Mouse (Mus musculus): Measurements from ENCODE around the gene Slc22a1.

Gene Slc22a1

DNA sequence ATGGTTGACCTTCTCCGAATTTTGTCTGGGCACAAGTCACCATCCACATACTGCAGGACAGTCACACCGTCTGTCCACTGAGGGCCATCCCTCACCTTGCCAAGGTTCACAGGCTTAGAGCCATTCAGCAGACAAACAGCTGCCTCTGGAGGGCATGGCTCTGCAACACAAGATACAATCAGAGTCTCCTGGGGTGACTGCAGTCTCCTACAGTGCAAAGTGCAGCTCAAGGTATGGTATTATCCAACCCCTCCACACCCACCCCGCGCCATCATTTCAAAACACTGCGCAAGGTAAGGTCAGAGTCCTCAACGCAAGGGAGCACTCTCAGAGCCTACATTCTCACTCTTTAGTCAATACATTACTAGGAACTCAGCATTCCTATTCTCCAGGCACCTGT is 24.7 kb upstream of the Slc22a1 start:
- Histone ChIP-seq H3K9me3 (ENCODE audit: low read length) (no peaks in the 10 kb centered on the region), H3K4me3 (replicated peaks; ENCODE audit: low read length) (no peak overlapping the region), H3K27me3 (ENCODE audit: insufficient read depth, low read length) (no peaks in the 10 kb centered on the region), H3K4me1 (replicated peaks; ENCODE audit: low read depth, low read length) (no peaks in the 10 kb centered on the region), H3K36me3 (ENCODE audit: insufficient read depth, low read length) (peaks cover 97% of the 10 kb centered on the region)
- TF ChIP-seq CTCF (conservative IDR thresholded peaks at IDR 0.05; ENCODE audit: low read length) (no peak), NANOG (IDR thresholded peaks at IDR 0.05; ENCODE audit: borderline replicate concordance, low read length) (no peak), POU5F1 (IDR thresholded peaks at IDR 0.05; ENCODE audit: borderline replicate concordance, low read length) (no peak)

DNA sequence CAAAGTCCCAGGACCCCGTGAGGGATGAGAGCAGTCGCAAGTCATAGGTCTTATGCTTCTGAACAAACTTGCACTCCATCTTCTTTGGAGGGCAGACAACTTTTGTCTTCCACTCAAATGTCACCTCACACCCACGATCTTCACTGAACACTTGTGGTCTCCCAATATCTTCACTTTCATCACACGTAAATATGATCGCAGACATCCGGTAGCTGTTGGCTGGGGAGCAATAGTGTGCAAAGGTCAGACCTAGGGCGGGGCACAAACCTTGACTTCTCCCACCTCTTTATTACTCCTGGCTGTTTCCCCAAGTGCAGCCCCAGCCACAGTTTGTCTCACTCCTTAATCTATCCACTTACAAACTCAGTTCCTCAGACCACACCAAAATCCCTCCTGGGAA is 16.3 kb upstream of the Slc22a1 start:
- TF ChIP-seq CTCF (conservative IDR thresholded peaks at IDR 0.05; ENCODE audit: low read length) (no peak), NANOG (IDR thresholded peaks at IDR 0.05; ENCODE audit: borderline replicate concordance, low read length) (no peak), POU5F1 (IDR thresholded peaks at IDR 0.05; ENCODE audit: borderline replicate concordance, low read length) (no peak)
- Histone ChIP-seq H3K4me1 (replicated peaks; ENCODE audit: low read depth, low read length) (peaks cover 13% of the 10 kb centered on the region), H3K4me3 (replicated peaks; ENCODE audit: low read length) (no peak overlapping the region), H3K9me3 (ENCODE audit: low read length) (no peaks in the 10 kb centered on the region), H3K27me3 (ENCODE audit: insufficient read depth, low read length) (no peaks in the 10 kb centered on the region), H3K36me3 (ENCODE audit: insufficient read depth, low read length) (peaks cover 96% of the 10 kb centered on the region)

DNA sequence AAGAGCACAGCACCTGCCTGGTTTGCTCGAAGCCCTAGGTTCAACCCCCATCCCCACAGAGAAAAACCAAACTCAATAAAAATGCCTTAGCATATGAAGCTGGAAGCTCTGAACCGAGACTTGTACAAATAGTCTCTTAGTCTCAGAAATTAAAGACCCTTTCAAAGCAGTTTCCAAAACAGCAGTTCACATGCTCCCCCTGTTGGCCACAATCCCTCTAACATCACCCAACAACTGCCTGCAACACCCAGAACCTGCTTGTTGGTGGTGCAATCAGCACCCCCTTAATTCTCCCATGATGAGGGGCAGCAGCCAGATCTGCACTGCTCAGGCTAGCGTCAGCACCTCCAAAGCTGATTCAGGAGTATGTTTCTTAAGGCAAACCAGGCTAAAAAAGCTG is 13.9 kb upstream of the Slc22a1 start:
- H3K4me1 ChIP-seq (replicated peaks; ENCODE audit: low read depth, low read length) = peaks cover 22% of the 10 kb centered on the region
- H3K4me3 ChIP-seq (replicated peaks; ENCODE audit: low read length) = no peak overlapping the region
- no peaks in the 10 kb centered on the region for H3K27me3 ChIP-seq (ENCODE audit: insufficient read depth, low read length)
- peaks cover 99% of the 10 kb centered on the region for H3K36me3 ChIP-seq (ENCODE audit: insufficient read depth, low read length)
- TF ChIP-seq POU5F1 (IDR thresholded peaks at IDR 0.05; ENCODE audit: borderline replicate concordance, low read length) (no peak), CTCF (conservative IDR thresholded peaks at IDR 0.05; ENCODE audit: low read length) (no peak; the same call in 1 of the 2 replicates), NANOG (IDR thresholded peaks at IDR 0.05; ENCODE audit: borderline replicate concordance, low read length) (no peak)
- H3K9me3 ChIP-seq (ENCODE audit: low read length) = no peaks in the 10 kb centered on the region

DNA sequence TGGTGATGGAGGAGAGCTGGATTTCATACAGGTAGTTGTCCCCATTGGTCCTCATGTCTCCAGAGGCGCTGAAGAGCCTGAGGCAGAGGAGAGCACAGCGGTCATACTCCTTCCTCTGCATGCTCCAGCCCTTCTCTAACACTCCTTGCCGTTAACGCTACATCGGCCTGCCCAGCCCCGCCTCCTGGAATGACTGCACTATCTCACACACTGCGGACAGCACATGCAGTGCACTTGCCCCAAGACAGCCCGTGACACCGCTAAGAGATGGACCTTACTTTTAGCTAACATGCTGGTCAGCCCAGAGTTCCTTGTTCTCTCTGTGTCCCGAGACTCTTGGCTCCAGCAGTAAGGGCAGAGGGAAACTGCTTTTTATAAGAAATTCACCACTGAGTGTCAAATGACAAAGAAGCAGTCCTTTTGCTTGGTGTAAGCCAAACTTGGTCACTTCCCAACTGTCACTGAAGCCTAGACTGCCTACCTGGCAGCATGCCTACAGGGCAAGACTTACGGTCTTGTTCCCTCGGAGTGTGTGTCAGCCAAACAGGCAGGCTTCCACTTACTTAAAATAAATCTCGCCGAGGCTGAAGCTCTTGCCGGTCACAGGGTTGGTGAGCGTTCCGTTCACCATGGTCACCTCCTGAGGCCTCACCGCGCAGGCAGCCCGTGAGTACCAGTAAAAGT is 12.9 kb upstream of the Slc22a1 start:
- H3K4me3 ChIP-seq (replicated peaks; ENCODE audit: low read length) = peak overlapping the region; percentile 65
- peaks cover 99% of the 10 kb centered on the region for H3K36me3 ChIP-seq (ENCODE audit: insufficient read depth, low read length)
- H3K4me1 ChIP-seq (replicated peaks; ENCODE audit: low read depth, low read length) = peaks cover 25% of the 10 kb centered on the region
- no peaks in the 10 kb centered on the region for H3K9me3 ChIP-seq (ENCODE audit: low read length)
- H3K27me3 ChIP-seq (ENCODE audit: insufficient read depth, low read length) = no peaks in the 10 kb centered on the region
- TF ChIP-seq POU5F1 (IDR thresholded peaks at IDR 0.05; ENCODE audit: borderline replicate concordance, low read length) = no peak
- no peak for TF ChIP-seq CTCF (conservative IDR thresholded peaks at IDR 0.05; ENCODE audit: low read length)
- TF ChIP-seq NANOG (IDR thresholded peaks at IDR 0.05; ENCODE audit: borderline replicate concordance, low read length) = no peak

DNA sequence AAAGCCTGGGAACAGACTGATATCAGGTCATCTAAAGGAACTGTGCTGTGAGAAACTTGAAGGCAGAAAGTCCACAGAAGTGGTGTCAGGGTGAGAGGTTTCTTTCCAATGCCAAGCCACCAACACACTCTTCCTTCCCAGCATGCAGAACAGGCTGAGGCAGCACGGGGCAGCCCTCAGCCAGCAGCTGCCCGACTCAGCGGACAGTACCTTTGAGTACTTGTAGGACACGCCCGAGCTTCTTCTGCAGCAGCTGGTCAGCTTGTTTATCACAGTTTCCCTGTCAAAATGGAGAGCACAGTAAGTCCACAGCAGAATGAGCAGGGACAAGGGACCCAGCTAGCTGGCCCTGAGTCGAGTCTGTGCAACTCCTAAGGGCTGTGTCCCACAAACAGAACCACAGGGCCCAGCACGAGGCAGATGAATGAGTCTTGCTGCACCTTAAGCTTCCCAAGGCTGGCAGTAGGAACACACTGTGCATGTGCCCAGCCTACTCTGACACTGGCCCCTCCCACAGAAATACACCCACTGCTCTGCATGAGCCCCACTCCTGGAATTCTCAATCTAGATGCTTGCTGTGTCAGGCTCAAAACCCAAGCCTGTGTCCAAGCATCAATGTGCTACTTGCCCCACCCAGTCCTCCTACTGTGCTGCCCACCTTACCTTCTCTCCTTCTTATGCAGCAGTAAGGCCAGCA is 9.4 kb upstream of the Slc22a1 start:
- H3K9me3 ChIP-seq (ENCODE audit: low read length) = peaks cover under 1% of the 10 kb centered on the region; the same call in 1 of the 2 replicates
- peaks cover 78% of the 10 kb centered on the region for H3K36me3 ChIP-seq (ENCODE audit: insufficient read depth, low read length)
- no peak overlapping the region for H3K4me3 ChIP-seq (replicated peaks; ENCODE audit: low read length)
- no peak for TF ChIP-seq NANOG (IDR thresholded peaks at IDR 0.05; ENCODE audit: borderline replicate concordance, low read length)
- no peak for TF ChIP-seq CTCF (conservative IDR thresholded peaks at IDR 0.05; ENCODE audit: low read length)
- TF ChIP-seq POU5F1 (IDR thresholded peaks at IDR 0.05; ENCODE audit: borderline replicate concordance, low read length) = no peak
- no peaks in the 10 kb centered on the region for H3K27me3 ChIP-seq (ENCODE audit: insufficient read depth, low read length)
- peaks cover 25% of the 10 kb centered on the region for H3K4me1 ChIP-seq (replicated peaks; ENCODE audit: low read depth, low read length)

DNA sequence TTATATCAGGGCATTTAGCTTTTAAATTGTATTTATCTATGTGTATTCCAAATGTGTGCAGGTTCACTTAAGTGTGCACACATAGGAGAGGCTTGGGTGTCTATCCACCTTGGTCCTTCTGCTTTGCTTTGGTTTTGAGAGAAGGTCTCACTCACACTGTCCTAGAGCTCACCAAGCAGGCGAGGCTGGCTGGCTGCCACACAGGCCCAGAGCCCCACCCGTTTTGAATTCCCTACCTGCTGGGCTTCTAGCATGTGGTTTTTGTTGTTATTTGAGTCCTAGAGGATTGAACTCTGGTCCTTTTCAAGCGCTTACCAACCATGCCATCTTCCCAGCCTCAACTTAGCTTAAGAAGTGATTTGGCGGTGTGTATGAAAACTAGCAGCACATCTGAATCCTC is 8.8 kb upstream of the Slc22a1 start:
- Histone ChIP-seq H3K4me3 (replicated peaks; ENCODE audit: low read length) (no peak overlapping the region), H3K4me1 (replicated peaks; ENCODE audit: low read depth, low read length) (peaks cover 25% of the 10 kb centered on the region), H3K27me3 (ENCODE audit: insufficient read depth, low read length) (no peaks in the 10 kb centered on the region), H3K9me3 (ENCODE audit: low read length) (peaks cover 7% of the 10 kb centered on the region; the same call in 1 of the 2 replicates), H3K36me3 (ENCODE audit: insufficient read depth, low read length) (peaks cover 72% of the 10 kb centered on the region)
- TF ChIP-seq POU5F1 (IDR thresholded peaks at IDR 0.05; ENCODE audit: borderline replicate concordance, low read length) (no peak), NANOG (IDR thresholded peaks at IDR 0.05; ENCODE audit: borderline replicate concordance, low read length) (no peak), CTCF (conservative IDR thresholded peaks at IDR 0.05; ENCODE audit: low read length) (no peak)

DNA sequence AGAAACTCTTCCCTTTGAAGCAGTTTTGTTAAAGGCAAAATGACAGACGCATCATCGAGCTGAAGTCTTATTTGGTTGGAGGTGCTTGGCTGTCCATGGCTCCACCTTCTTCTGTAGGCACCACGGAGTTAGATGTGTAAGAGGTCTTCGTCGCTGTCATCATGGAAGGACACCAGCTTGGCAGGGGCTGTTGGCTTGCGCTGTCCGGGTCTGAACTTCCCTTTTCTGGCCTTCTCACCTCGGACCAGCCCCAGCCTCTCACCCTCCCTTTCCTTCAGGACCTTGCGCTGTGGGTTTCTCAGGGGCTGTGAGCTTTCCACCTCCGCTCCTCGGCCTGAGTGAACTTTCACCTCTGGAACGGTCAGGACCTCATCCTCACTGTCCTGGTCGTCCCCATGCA is 8.0 kb upstream of the Slc22a1 start:
- Histone ChIP-seq H3K27me3 (ENCODE audit: insufficient read depth, low read length) (no peaks in the 10 kb centered on the region), H3K36me3 (ENCODE audit: insufficient read depth, low read length) (peaks cover 64% of the 10 kb centered on the region), H3K4me1 (replicated peaks; ENCODE audit: low read depth, low read length) (peaks cover 24% of the 10 kb centered on the region), H3K9me3 (ENCODE audit: low read length) (peaks cover 10% of the 10 kb centered on the region; the same call in 1 of the 2 replicates), H3K4me3 (replicated peaks; ENCODE audit: low read length) (no peak overlapping the region)
- TF ChIP-seq NANOG (IDR thresholded peaks at IDR 0.05; ENCODE audit: borderline replicate concordance, low read length) (no peak), POU5F1 (IDR thresholded peaks at IDR 0.05; ENCODE audit: borderline replicate concordance, low read length) (no peak), CTCF (conservative IDR thresholded peaks at IDR 0.05; ENCODE audit: low read length) (no peak)

DNA sequence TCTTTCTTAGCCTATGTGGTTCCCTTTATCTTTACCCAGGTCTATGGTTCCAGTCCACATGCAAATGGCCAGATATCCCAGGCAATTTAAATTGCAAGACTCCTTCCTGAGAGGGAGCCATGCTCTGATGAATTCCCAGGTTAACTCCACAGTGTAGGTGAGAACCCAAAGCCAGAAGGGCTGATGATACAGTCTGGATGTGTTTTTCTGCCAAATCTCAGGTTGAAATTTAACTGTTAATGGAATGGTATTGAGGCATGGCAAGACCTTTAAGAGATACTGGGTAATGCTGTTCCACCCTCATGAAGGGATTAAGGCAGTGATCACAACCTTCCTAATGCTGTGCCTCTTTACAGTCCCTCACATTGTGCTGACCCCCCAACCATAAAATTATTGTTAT is 2.6 kb upstream of the Slc22a1 start:
- peaks cover 10% of the 10 kb centered on the region; the same call in 1 of the 2 replicates for H3K9me3 ChIP-seq (ENCODE audit: low read length)
- peaks cover 11% of the 10 kb centered on the region for H3K36me3 ChIP-seq (ENCODE audit: insufficient read depth, low read length)
- H3K4me3 ChIP-seq (replicated peaks; ENCODE audit: low read length) = no peak overlapping the region
- H3K27me3 ChIP-seq (ENCODE audit: insufficient read depth, low read length) = no peaks in the 10 kb centered on the region
- no peaks in the 10 kb centered on the region for H3K4me1 ChIP-seq (replicated peaks; ENCODE audit: low read depth, low read length)
- TF ChIP-seq NANOG (IDR thresholded peaks at IDR 0.05; ENCODE audit: borderline replicate concordance, low read length) (no peak), CTCF (conservative IDR thresholded peaks at IDR 0.05; ENCODE audit: low read length) (no peak), POU5F1 (IDR thresholded peaks at IDR 0.05; ENCODE audit: borderline replicate concordance, low read length) (no peak)

Data from E14TG2a.4 (cell line).